Mouse (Mus musculus) ES-Bruce4 (cell line): ENCODE data around the gene Plcb1. TPM values are rescaled to one million over a fixed set of nuclear protein-coding genes. Genes with fewer than 3 reads are reported as not detected.

ENCODE experiments used
- H3K27ac ChIP-seq: 2 replicates; pipeline ENCODE4 v1.5.1; 2012; ENCODE audit warnings: low read length, inconsistent platforms; ENCODE audit not compliant: insufficient read depth
- H3K27me3 ChIP-seq: 2 replicates; pipeline ENCODE4 v1.6.1; 2012; ENCODE audit warnings: mild to moderate bottlenecking, low read length, inconsistent platforms; ENCODE audit not compliant: control insufficient read depth, poor library complexity, insufficient read depth, severe bottlenecking
- H3K36me3 ChIP-seq: 2 replicates; pipeline ENCODE4 v1.6.1; 2012; ENCODE audit warnings: inconsistent platforms, mild to moderate bottlenecking, low read length, moderate library complexity; ENCODE audit not compliant: control insufficient read depth, poor library complexity, insufficient read depth, severe bottlenecking
- H3K4me1 ChIP-seq: one replicate; pipeline ENCODE4 v1.8.1; 2011; ENCODE audit warnings: low read length; ENCODE audit not compliant: control insufficient read depth, insufficient read depth
- H3K4me3 ChIP-seq: 2 replicates; pipeline ENCODE4 v1.5.1; 2011; ENCODE audit warnings: low read depth, mild to moderate bottlenecking, low read length
- H3K9ac ChIP-seq: 2 replicates; pipeline ENCODE4 v1.6.1; 2012; ENCODE audit warnings: low read depth, mild to moderate bottlenecking, inconsistent platforms; ENCODE audit not compliant: poor library complexity, severe bottlenecking
- H3K9me3 ChIP-seq: replicated peaks from 2 replicates; pipeline ENCODE4 v1.6.1; 2012; ENCODE audit warnings: mild to moderate bottlenecking, low read length, inconsistent platforms; ENCODE audit not compliant: control insufficient read depth, poor library complexity, insufficient read depth, severe bottlenecking
- CTCF ChIP-seq: IDR thresholded peaks from one replicate; pipeline ENCODE4 v1.8.1; 2011; ENCODE audit warnings: low read depth, low read length
- EP300 ChIP-seq: IDR thresholded peaks from 2 replicates; pipeline ENCODE4 v1.6.1; 2011; ENCODE audit warnings: low read depth, low read length; ENCODE audit not compliant: insufficient read depth
- POLR2A ChIP-seq: IDR thresholded peaks from one replicate; pipeline ENCODE4 v1.8.1; 2011; ENCODE audit warnings: low read length; ENCODE audit not compliant: insufficient read depth
- polyA plus RNA-seq: library from polyadenylated mRNA; stranded (reverse); fragments of >200 nt; gene quantifications from 2 replicates; pipeline ENCODE4 v1.2.4, GENCODE M21; 2011; ENCODE audit warnings: low read depth; ENCODE audit not compliant: missing spikeins, insufficient read depth, insufficient read length

Gene Plcb1
- polyA plus RNA-seq, 1 experiment, result 0.19 TPM

DNA sequence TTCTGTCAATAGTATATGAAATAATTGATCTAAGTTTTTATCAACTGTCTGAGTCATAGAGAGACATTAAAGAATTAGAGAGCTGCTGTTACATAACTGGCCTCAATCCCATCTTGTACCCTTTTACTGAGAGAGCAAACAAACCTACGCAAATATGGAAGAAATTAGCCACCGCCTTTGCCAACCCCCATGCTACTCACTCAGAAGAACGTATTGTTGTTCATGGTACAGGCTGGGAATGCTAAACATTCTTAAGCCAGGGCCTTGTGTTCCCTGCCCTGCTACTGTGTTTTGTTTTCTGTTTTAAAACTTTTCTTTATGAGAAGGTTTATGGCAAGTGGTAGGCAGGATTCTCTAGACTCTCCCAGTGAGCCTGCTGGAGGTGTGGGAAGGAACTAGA is 110.3 kb downstream of the Plcb1 start:
- Histone ChIP-seq H3K27me3 (no peaks in the 10 kb centered on the region), H3K4me3 (no peak overlapping the region), H3K9me3 (no peaks in the 10 kb centered on the region), H3K36me3 (no peaks in the 10 kb centered on the region), H3K9ac (no peak overlapping the region), H3K27ac (no peak overlapping the region), H3K4me1 (no peaks in the 10 kb centered on the region)
- TF ChIP-seq POLR2A, result no peak
- TF ChIP-seq EP300, result no peak

DNA sequence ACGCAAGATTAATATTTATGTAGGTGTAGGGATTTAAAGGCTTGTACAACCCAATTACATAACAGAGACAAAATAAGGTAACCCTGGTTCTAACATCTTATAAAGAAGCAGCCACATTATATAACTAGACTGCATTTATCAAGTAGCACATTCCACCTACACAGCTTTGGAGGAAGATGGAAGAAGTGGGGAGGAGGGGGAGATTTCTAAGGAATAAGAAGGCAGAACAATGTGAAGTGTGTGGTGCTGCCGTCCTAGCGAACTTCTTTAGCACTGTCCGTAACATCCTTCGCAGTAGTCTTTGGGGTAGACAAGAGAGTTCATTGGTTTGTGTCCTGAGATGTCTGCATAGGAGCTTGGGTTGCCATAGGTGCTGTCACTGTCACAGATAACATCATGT is 111.2 kb downstream of the Plcb1 start:
- Histone ChIP-seq H3K4me1 (no peaks in the 10 kb centered on the region), H3K9ac (no peak overlapping the region), H3K27me3 (no peaks in the 10 kb centered on the region), H3K36me3 (no peaks in the 10 kb centered on the region), H3K27ac (no peak overlapping the region), H3K4me3 (no peak overlapping the region), H3K9me3 (no peaks in the 10 kb centered on the region)
- TF ChIP-seq POLR2A (no peak), EP300 (no peak), CTCF (no peak)

- no peak for TF ChIP-seq POLR2A
- TF ChIP-seq EP300, result no peak
- no peak for TF ChIP-seq CTCF
- Histone ChIP-seq H3K9me3 (no peaks in the 10 kb centered on the region), H3K27me3 (no peaks in the 10 kb centered on the region), H3K4me1 (no peaks in the 10 kb centered on the region), H3K9ac (no peak overlapping the region), H3K4me3 (no peak overlapping the region), H3K27ac (no peak overlapping the region), H3K36me3 (no peaks in the 10 kb centered on the region)
Observed at GRCm38 (mm10) chr2:134901521-134901920, 115.7 kb downstream of the Plcb1 start.

DNA sequence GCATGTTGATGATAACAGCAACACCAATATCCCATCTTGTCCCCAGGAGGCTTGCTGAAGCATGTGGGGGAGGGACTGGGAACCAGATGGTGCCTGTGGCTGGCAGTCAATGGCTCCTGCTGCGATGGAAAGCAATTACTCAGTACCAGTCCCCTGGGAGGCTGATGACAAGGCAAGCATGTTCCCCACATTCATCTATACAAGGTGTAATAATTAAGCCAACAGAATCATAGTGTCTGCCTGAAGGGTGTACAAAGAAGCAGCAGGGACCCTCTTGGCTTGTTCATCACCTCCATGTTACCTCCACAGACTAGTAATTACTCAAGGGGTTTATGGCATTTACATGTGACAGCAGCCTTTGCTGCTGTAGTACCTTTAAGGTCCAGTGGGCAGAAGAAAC is 125.0 kb downstream of the Plcb1 start:
- Histone ChIP-seq H3K9ac (no peak overlapping the region), H3K9me3 (no peaks in the 10 kb centered on the region), H3K27me3 (no peaks in the 10 kb centered on the region), H3K36me3 (no peaks in the 10 kb centered on the region), H3K27ac (no peak overlapping the region), H3K4me1 (no peaks in the 10 kb centered on the region), H3K4me3 (no peak overlapping the region)
- TF ChIP-seq EP300, result no peak
- no peak for TF ChIP-seq POLR2A
- no peak for TF ChIP-seq CTCF

DNA sequence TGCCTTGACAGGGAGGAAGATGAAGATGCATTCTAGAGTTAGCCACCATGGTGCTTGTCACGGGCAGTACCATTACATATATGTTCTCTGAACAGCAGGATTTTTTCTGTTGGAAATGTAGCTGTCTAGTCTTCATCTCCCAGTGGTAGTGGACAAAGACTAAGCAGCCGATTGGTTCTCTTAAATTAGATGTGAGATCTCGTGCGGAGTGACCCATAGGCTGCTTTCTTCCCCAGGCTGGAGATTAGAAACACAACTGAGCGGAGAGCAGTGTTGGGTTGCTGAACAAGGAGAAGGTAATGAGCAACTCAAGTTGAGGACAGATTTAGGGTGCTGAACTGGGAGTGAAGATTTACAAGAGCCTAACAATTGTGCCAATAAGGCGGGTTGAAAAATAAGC is 125.5 kb downstream of the Plcb1 start:
- Histone ChIP-seq H3K4me3 (no peak overlapping the region), H3K9me3 (no peaks in the 10 kb centered on the region), H3K36me3 (no peaks in the 10 kb centered on the region)

GRCm38 (mm10) chr2:134912616-134913015 is 126.7 kb downstream of the Plcb1 start:
- no peak overlapping the region for H3K4me3 ChIP-seq
- TF ChIP-seq POLR2A (no peak), CTCF (no peak), EP300 (no peak)
- H3K4me1 ChIP-seq, result no peaks in the 10 kb centered on the region
- H3K36me3 ChIP-seq, result no peaks in the 10 kb centered on the region
- no peaks in the 10 kb centered on the region for H3K9me3 ChIP-seq
- H3K27ac ChIP-seq, result no peak overlapping the region
- no peaks in the 10 kb centered on the region for H3K27me3 ChIP-seq
- no peak overlapping the region for H3K9ac ChIP-seq

More for the DNA sequence above, 125.5 kb downstream of the Plcb1 start:
- TF ChIP-seq CTCF (no peak), POLR2A (no peak), EP300 (no peak)
- H3K27ac ChIP-seq, result no peak overlapping the region
- H3K9ac ChIP-seq, result no peak overlapping the region
- no peaks in the 10 kb centered on the region for H3K27me3 ChIP-seq
- no peaks in the 10 kb centered on the region for H3K4me1 ChIP-seq
